Mouse (Mus musculus): Measurements from ENCODE around the gene Ankrd34a. TPM values are rescaled to one million over a fixed set of nuclear protein-coding genes. Genes with fewer than 3 reads are reported as not detected.

The Ankrd34a gene
- total RNA-seq, 2 experiments from 2014 or later, result 0.59 to 0.92 TPM

DNA sequence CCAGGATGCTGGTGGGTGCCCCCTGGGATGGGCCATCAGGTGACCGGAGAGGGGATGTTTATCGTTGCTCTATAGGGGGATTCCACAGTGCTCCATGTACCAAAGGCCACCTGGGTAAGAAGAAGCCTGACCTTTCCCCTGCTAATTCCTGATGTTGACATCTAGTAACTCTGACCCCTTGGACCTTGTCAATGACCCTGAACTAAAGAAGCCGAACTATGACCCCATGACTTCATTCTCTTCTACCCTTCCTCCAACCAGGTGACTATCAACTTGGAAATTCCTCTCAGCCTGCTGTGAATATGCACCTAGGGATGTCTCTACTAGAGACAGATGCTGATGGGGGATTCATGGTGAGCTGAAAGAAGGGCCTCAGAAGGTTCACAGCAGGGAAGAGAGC lies 50.9 kb downstream of the Ankrd34a start:
- intact Hi-C loops (cut with DNase I), result no loop called here

More for the DNA sequence above, 50.9 kb downstream of the Ankrd34a start:
- no peak for DNase-seq

Other genes with a start within 250 kb of the Ankrd34a start
- not detected for gene BC107364, start 144.3 kb upstream of the Ankrd34a start, total RNA-seq (2021)
- 100 to 1,000 TPM; 612 to 621 TPM for gene Hfe2, start 71.5 kb upstream of the Ankrd34a start, total RNA-seq (2021)
- gene Txnip, start 38.7 kb upstream of the Ankrd34a start, total RNA-seq (2021), result 100 to 1,000 TPM; 572 to 620 TPM
- 1 to 10 TPM; 1.4 to 2.4 TPM for gene Gm16253, start 19.7 kb upstream of the Ankrd34a start, total RNA-seq (2021)
- gene Polr3gl, start 2.5 kb upstream of the Ankrd34a start, total RNA-seq (2021), result 10 to 100 TPM; 36.7 to 41.4 TPM
- gene Lix1l, start 4.5 kb downstream of the Ankrd34a start, total RNA-seq (2021), result 1 to 10 TPM; 5.5 to 6.3 TPM
- gene Rbm8a, start 33.3 kb downstream of the Ankrd34a start, total RNA-seq (2021), result 10 to 100 TPM; 19.9 to 29.7 TPM
- gene Pex11b, start 38.7 kb downstream of the Ankrd34a start, total RNA-seq (2021), result 10 to 100 TPM; 20.0 to 25.5 TPM
- under 1 TPM in 1 of 2 experiments, not detected in 1; 0.20 TPM for gene Gm42957, start 38.8 kb downstream of the Ankrd34a start, total RNA-seq (2021)
- gene Itga10, start 48.9 kb downstream of the Ankrd34a start, total RNA-seq (2021), result 1 to 10 TPM in 1 of 2 experiments, under 1 TPM in 1; 0.84 to 1.2 TPM
- under 1 TPM; 0.35 to 0.92 TPM for gene Ankrd35, start 73.5 kb downstream of the Ankrd34a start, total RNA-seq (2021)
- gene Pias3, start 99.7 kb downstream of the Ankrd34a start, total RNA-seq (2021), result 1 to 10 TPM; 6.5 to 7.3 TPM
- 1 to 10 TPM in 1 of 2 experiments, under 1 TPM in 1; 0.42 to 1.1 TPM for gene Nudt17, start 111.9 kb downstream of the Ankrd34a start, total RNA-seq (2021)
- 10 to 100 TPM; 18.1 to 19.9 TPM for gene Polr3c, start 131.0 kb downstream of the Ankrd34a start, total RNA-seq (2021)
- 10 to 100 TPM; 76.2 to 86.5 TPM for gene Rnf115, start 131.0 kb downstream of the Ankrd34a start, total RNA-seq (2021)
- gene Pdzk1, start 232.6 kb downstream of the Ankrd34a start, total RNA-seq (2021), result not detected
- gene Cd160, start 232.7 kb downstream of the Ankrd34a start, total RNA-seq (2021), result not detected